Mouse (Mus musculus): ENCODE measurements around the gene Taar4.

Gene Taar4

GRCm38 (mm10) chr10:24008143-24008542 is 47.8 kb downstream of the Taar4 start:
- no peak for DNase-seq
